Mouse (Mus musculus) embryo, embryonic 10 days (tissue): ENCODE data around the gene Pard3.

Source experiments
- DNase-seq: peaks from one replicate; pipeline ENCODE4 v3.0.0-alpha.2; 2015; ENCODE audit warnings: low spot score

The Pard3 gene

GRCm38 (mm10) chr8:127230233-127230595 lies 166.5 kb downstream of the Pard3 start:
- no peak for DNase-seq

- DNase-seq: no peak
Measured at GRCm38 (mm10) chr8:127243351-127243750, 179.7 kb downstream of the Pard3 start.

GRCm38 (mm10) chr8:127243841-127244240 lies 180.1 kb downstream of the Pard3 start:
- no peak for DNase-seq

GRCm38 (mm10) chr8:127250746-127251145 lies 187.1 kb downstream of the Pard3 start:
- DNase-seq: no peak

- DNase-seq: no peak
Measured at GRCm38 (mm10) chr8:127251476-127251875, 187.8 kb downstream of the Pard3 start.

- DNase-seq: no peak
Measured at GRCm38 (mm10) chr8:127251985-127252384, 188.3 kb downstream of the Pard3 start.

- DNase-seq: no peak
Measured at GRCm38 (mm10) chr8:127254625-127255024, 190.9 kb downstream of the Pard3 start.

- DNase-seq: no peak
Measured at GRCm38 (mm10) chr8:127257086-127257485, 193.4 kb downstream of the Pard3 start.

- DNase-seq: no peak
Measured at GRCm38 (mm10) chr8:127261051-127261450, 197.4 kb downstream of the Pard3 start.

- DNase-seq: no peak
Measured at GRCm38 (mm10) chr8:127262026-127262425, 198.3 kb downstream of the Pard3 start.

GRCm38 (mm10) chr8:127262436-127262835 lies 198.7 kb downstream of the Pard3 start:
- DNase-seq: no peak

- DNase-seq: no peak
Measured at GRCm38 (mm10) chr8:127262926-127263325, 199.2 kb downstream of the Pard3 start.

- peak; percentile 64 for DNase-seq
Measured at GRCm38 (mm10) chr8:127263457-127263856, 199.8 kb downstream of the Pard3 start.

GRCm38 (mm10) chr8:127264691-127265470 lies 201.2 kb downstream of the Pard3 start:
- no peak for DNase-seq

- DNase-seq: no peak
Measured at GRCm38 (mm10) chr8:127266777-127267176, 203.1 kb downstream of the Pard3 start.

- peak; percentile 81 for DNase-seq
Measured at GRCm38 (mm10) chr8:127268239-127269024, 204.7 kb downstream of the Pard3 start.

- no peak for DNase-seq
Measured at GRCm38 (mm10) chr8:127269082-127269747, 205.5 kb downstream of the Pard3 start.

- DNase-seq: no peak
Measured at GRCm38 (mm10) chr8:127271186-127271585, 207.5 kb downstream of the Pard3 start.

- no peak for DNase-seq
Measured at GRCm38 (mm10) chr8:127280299-127280974, 216.7 kb downstream of the Pard3 start.

- DNase-seq: no peak
Measured at GRCm38 (mm10) chr8:127281035-127281434, 217.3 kb downstream of the Pard3 start.

- DNase-seq: no peak
Measured at GRCm38 (mm10) chr8:127284462-127285216, 220.9 kb downstream of the Pard3 start.
